Mouse (Mus musculus): ENCODE results near the gene Pnrc1.

The Pnrc1 gene

DNA sequence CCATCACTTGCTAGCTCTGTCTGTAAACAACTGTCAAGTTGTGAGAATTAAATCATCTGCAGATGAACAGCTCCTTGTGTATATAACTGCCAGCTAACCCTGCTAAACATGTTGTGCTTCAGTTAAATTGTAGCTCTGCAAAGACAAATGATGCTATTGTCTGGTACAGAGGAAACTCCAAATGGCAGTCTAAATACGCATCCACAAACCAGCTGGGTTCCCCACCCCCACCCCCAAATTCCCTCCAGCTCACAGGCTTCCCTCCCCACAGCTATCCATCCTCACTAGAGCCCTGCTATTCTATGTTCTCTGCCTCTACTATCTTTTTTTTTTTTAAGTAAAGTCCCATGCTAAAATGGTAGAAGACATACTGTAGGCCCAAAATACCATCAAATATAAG lies 68.1 kb downstream of the Pnrc1 start:
- DNase-seq = no peak

DNA sequence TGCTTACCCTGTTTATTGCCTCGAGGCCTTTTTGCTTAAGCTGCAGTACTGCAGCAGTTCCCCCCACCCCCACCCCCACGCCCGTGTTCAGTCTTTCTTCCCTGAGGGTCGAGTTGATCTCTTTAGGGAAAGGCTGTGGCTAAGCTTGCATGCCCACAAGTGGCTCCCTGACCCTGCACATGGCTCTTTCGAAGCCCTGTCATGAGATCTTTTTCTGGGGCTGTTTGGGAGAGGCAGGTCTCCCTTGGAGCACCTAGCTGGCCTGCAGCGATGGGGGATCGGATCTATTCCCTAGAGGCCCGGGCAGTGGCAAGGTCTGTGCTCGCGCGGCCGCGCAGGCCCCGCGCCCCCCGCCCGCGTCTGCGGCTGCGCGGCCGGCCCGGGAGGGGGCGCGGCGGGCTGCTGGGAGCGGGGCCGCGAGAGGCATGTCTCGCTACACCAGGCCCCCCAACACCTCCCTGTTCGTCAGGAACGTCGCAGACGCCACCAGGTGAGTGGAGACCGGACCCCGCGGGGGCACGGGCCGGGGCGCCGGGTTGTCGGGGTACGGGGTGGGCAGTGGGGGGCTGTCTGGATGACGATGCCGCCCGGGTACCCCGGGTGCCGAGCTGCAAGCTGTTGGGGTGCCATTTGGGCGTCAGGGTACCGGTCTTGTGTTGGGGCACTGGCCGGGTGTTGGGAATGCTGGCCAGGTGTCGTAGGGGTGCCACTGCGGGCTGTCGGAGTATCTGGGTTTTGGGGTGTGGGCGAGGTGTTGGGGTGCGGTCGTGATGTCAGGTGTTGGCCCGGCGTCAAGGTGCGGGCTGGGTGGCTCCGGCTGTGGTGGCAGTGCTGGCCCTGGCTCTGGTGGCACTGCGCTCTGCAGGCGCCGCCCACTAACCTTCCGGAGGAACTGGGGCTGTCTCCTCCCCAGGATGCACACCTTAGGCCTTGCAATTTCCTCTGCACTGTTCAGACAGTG lies 80.8 kb downstream of the Pnrc1 start, which contains the start of gene Srsf12:
Srsf12 (plus strand) TSS at position 111 of the 961 bp plus-strand sequence.
- peak; percentile 77 to 83 for DNase-seq

DNA sequence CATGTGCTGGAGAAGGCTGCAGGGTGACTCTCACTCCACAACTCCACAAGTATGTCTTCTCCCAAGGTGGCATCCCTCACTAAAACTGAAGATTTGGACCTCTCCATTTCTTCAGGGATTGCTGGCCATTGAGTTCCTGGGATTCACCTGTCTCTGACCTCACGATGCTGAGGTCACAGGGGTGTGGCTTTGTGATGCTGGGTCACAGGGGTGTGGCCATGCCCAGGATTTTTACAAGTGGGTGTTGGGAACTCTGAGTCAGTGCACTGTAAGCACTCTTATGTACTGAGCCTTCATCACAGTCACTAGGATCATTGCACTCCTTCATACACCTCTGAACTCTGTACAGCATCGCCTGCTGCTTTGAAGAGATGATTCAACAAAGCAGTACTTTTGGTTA lies 82.4 kb downstream of the Pnrc1 start:
- no peak for DNase-seq

DNA sequence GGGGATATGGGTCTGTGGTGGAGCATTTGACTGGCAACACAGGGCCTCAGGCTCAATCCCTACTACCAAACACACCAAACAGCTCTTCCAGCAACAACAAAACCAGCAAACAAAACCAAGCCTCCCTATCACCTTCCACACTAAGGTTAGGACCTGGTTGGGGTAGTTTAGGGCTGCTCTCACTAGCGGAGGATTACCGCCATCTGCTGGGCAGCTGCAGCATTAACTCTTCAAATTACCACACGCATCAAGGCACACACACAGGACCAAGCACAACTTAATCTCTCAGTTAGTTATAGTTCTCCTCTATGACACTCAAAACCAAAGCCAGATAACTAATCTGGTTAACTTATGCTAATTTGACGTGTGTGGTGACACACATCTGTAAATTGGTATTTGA lies 85.3 kb downstream of the Pnrc1 start:
- DNase-seq = peak; percentile 82 to 84

DNA sequence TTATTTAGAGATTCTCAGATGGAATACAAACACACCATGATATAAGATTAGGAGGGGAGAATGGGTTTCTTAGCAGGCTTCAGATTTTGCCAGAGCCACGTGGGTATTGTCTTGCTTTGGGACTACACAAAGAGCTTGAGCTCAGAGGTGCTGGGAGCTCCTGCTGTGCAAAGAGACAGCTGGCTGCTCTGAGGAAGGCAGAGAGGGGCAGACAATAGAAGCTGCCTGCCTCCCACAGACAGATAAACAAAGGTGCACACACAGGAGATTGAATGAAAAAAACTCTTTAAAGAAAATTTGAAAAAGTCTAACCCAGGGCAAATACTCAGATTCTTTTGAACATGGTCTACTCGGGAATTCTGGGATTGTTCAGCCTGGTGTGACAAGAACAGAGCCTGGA lies 91.8 kb downstream of the Pnrc1 start:
- no peak for DNase-seq

All from cerebellum, postnatal 25 days (tissue).